Mouse (Mus musculus) lung, postnatal 4 days (tissue): ENCODE measurements at regions not wholly inside any gene's neighbourhood (a gene's known extent, or its start where the extent isn't known, plus 50 kb on each side); places are given as distances from the start of the nearest gene placed in this dataset.
A peak's percentile ranks its signal among the peaks of the same experiment; 100 is the strongest.
"Not testable (repeated sequence)": the region's sequence is repeated elsewhere in the genome, so short reads cannot be mapped to it uniquely, and the experiment has no call there.

Experiments
- DNase-seq, 2 experiments: peaks; one replicate each; pipeline ENCODE4 v3.0.0; 2021

- no peak for DNase-seq
Measured at GRCm38 (mm10) chrX:166809165-166809564, 223.6 kb upstream of the Egfl6 start.

DNA sequence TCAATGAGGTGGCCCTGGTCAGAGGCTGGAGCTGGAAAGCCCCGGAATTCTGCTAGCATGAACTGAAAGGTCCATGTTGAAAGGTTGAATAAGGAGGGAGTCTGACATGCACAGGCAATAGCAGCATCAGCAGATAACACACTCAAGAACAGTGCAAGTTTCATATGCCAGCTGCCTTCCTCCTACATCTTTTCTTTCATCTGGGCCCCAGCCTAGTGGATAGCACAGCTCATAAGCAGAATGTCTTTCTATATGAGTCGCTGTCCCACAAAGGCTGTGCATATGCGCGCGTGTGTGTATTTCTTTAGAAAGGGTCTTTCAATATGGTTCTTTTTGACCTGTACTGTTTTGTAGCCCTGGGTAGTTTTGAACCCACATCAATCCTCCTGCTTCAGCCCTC lies 222.7 kb upstream of the Egfl6 start:
- no peak for DNase-seq

- no peak for DNase-seq
Measured at GRCm38 (mm10) chrX:166805957-166806356, 220.4 kb upstream of the Egfl6 start.

DNA sequence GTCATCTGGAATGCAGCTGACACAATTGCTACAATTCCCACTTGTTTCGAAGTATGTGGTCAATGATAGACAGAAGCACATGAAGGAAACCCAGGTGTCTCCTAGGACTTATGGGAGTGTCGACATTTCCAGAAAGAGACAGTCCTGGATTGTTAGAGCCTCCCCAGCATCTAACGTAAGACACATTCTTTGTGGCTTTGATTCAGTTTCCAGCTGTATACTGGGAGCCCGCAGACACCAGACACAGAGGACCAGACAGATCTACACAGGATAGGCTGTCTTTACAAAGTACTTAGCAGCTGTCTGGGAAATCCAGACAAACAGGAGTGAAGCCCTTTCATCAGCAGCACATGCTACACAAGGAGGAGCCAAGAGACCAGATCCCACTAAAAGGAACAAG lies 220.0 kb upstream of the Egfl6 start:
- DNase-seq: no peak

DNA sequence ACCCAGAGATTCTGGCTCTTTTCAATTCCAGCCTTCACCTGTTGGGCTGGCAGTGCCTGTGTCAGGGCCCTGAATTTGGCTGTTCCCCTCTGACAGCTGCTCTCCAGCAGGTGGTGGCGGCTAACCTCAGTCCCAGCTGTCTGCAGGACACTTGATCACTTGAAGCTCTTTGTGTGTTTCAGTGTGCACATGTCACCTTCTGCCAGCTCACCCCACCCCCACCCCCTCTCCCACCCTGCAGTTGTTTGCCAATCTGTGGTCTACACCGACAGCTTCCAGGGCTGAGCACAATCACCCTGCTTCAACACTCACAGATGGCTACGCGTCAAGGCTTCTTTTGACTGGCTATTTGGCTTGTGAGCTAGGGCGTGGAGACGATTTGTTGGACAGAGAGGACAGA lies 217.7 kb upstream of the Egfl6 start:
- DNase-seq: no peak

DNA sequence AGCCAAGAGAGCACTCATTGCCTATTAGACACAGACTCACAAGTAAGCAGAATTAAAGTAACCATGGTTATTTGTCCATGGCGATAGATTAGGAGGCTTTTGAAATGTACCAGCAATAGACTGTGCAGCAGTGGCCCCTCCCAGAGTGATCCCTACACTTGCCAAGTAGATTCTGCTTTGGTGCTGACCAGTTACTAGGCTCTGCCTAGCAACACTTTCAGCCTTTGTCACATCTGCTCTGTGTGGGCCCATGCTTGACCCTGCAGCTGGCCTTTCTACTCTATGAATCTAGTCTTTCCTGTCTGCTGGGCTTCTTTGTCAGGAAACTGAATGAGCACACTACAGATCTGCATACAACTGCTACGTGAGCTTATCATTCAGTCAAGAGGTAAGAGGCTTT lies 215.5 kb upstream of the Egfl6 start:
- no peak for DNase-seq

- DNase-seq: no peak
Measured at GRCm38 (mm10) chrX:166795651-166796050, 210.1 kb upstream of the Egfl6 start.

DNA sequence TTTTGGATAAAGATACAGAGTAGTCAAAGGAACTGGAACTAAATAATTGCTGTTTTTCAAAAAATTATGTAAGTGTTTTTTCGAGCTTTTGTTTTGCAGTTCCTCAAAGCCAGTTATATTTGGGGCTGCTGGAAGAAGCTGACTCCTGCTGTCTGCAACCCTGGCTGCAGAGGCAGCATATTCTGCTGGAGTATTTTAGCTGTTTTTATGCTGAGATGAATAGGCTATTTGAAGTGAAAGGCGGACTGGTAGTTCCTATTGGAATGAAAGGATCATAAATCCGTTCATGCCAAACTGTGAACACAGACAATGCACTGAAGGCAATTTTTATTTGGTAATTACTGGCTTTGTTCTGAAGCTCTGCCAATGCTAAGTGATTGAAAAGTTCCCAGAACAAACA lies 203.5 kb upstream of the Egfl6 start:
- no peak for DNase-seq

DNA sequence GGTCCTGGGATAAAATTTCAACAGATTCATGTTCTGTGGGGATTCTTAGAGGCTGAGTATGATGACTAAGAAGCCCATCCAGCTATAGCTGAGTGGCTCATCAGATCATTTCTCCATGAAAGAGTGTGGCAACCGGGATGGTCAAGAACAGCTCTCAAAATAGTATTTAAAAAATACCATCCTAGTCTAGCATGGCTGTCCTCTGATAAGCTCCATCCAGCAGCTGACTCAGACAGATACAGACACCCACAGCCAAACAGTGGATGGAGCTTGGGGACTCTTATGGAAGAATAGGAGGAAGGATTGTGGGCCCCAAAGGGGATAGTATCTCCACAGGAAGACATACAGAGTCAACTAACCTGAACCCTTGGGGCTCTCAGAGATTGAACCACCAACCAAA lies 201.6 kb upstream of the Egfl6 start:
- DNase-seq: not testable (repeated sequence)

- no peak for DNase-seq
Measured at GRCm38 (mm10) chrX:166785615-166786014, 200.1 kb upstream of the Egfl6 start.

- no peak for DNase-seq
Measured at GRCm38 (mm10) chrX:166783377-166783776, 197.9 kb upstream of the Egfl6 start.

DNA sequence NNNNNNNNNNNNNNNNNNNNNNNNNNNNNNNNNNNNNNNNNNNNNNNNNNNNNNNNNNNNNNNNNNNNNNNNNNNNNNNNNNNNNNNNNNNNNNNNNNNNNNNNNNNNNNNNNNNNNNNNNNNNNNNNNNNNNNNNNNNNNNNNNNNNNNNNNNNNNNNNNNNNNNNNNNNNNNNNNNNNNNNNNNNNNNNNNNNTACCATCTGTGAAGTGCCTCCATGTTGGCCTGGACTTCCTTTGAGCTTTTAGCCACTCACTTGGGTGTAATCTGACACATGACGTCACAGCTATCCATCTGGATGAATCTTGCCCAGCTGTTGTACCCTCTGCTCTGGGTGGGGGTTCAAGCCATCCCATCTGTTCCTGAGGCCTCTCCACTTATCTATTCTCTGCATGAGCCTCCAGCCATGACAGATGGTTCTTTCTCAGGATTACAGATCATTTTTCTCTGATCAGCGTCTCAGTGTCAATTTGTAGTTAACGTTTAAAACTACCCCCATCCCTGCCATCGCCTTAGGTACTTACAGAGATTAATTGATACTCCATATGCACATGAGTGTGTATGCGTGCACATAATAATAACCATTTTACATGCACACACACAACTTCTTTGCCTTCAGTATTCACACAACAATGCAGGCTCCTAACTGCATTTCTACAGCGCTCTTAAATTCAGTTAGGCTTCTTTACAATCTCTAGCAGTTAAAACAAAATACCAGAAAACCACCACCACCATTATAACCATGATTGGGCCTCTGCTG lies 194.0 kb upstream of the Egfl6 start:
- DNase-seq: no peak

DNA sequence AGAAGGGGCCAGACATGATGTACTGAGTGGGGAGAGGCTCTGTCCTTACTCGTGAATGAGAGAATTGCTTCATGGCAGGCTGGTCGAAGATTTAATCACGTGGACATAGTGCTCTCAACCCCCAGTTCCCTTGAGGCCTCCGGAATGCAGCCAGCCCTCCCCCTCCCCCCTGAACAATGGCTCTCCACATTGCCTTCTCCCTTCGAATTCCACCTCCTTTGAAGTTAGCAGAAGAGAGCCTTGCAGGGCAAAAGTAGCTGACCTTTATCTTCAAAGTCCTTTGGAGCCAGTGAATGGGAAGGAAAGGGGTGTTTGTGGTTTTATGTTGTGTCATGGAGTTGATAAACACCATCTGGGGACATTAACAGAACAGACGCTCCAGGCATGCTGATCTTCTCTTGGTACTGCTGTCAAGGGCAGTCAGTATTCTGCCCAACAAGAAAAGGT lies 187.9 kb upstream of the Egfl6 start:
- peak in 1 of 2 experiments; percentile 33 for DNase-seq

DNA sequence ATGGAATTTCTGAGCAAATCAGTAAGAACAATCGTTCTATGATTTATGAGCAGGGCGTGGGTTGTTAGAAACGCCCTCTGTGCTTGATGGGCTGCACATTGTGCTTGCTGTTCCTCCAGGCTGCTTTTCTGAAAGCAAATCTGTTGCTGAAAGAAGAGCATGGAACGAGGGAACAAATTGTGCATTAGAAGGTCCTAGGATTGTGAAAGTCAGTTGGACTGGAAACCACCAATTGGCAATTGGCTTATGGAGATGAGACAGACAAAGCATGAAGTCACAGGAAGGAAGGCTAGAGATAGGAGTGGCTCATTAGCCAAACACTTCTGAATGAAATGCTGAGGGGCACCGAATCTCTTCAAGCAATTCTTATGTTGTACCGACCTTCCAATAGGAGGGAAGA lies 181.5 kb upstream of the Egfl6 start:
- DNase-seq: no peak

DNA sequence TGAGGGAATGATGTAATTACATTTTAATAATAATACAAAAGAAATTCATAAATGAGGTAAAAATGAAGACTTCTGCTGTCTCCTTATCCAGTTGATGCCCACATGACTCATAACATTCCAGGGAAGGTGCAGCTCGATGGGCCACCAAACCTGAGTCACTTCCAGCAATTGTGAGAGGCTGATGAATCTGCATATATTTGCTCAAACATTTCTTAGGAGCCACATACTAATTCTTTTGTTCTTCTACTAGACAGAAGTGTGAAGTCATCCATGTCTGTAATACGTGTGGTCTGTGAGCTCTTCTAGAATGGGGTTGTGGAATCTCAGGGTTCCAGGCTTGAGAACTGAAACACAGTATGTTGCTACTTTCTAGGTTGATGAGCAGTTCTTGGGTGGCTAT lies 180.1 kb upstream of the Egfl6 start:
- DNase-seq: no peak

DNA sequence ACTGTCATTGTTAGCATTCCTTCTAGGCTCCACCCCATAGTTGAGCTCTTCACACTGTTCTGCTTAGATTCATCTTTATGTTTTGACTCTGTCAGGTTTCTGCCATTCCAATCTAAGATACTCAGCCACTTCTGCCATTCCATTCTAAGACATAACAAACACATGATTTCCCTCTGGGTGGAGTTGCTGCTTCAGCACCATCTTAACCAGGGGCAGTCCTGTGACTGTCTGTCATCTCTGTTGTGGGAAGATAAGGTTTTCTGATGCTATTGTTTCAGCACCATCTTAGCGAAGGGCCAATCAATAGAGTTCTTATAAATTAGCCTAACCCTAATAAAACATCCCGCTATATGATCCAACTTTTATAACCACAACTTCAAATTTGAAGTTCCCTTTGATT lies 176.6 kb upstream of the Egfl6 start:
- no peak for DNase-seq

DNA sequence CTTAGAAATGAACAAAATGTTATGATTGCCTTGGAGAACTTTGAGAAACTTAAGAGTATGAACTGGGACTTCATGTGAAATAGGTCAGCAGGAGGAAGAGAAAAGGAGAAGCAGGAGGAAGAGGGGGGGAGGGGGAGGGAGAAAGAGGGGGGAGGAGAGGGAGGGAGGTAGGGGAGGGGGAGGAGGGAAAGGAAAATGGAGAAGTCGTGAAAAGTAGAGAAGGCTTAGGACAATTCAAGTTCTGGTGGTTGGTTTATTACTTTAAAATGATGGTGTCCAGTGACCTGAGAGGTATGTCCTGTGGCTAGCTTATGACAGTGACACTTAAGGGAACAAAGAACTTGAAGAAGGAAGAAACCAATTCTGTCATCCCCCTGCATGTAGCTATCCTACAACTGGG lies 171.6 kb upstream of the Egfl6 start:
- no peak for DNase-seq

GRCm38 (mm10) chrX:166754967-166755654 lies 169.6 kb upstream of the Egfl6 start:
- DNase-seq: no peak

GRCm38 (mm10) chrX:166749055-166749679 lies 163.6 kb upstream of the Egfl6 start:
- no peak for DNase-seq

GRCm38 (mm10) chrX:166731354-166731753 lies 145.8 kb upstream of the Egfl6 start:
- DNase-seq: no peak

GRCm38 (mm10) chrX:166728622-166728928 lies 143.1 kb upstream of the Egfl6 start:
- DNase-seq: no peak

DNA sequence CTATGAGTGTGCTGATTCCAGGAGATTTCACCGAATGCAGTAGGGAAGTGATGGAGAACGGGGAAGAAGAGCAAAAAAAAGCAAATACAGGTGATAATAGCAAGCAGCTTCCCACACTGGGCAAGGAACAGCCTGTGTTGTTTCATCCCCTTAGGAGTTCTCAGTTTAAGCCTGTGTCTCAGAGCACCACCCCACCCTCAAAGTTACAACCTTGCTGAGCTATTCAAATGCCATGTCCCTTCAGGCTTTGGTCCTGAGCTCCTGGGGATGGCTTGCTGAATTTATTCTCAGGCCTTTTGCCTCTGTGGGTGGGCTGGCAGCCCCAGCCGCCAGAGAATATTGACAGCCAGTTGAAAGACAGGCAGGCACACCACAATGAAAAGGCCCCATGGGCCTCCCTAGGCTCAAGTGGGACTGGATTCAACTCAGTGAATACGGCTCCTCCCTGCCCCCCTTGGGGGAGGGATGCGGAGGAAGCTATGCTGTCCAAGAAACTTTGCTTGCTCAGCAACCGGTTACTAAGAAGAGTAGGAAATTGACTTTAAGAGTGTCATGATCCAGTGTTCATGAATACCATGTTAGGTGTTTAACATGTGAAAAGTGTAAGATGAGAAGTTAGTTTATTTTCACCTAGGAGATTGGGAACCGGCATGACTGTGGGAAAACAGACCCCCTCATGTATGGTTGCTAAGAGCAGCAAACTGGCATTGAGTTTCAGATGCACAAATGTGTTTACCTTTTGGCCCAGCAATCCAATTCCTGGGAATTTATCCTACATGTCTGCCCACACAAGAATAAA lies 142.5 kb upstream of the Egfl6 start:
- DNase-seq: no peak

DNA sequence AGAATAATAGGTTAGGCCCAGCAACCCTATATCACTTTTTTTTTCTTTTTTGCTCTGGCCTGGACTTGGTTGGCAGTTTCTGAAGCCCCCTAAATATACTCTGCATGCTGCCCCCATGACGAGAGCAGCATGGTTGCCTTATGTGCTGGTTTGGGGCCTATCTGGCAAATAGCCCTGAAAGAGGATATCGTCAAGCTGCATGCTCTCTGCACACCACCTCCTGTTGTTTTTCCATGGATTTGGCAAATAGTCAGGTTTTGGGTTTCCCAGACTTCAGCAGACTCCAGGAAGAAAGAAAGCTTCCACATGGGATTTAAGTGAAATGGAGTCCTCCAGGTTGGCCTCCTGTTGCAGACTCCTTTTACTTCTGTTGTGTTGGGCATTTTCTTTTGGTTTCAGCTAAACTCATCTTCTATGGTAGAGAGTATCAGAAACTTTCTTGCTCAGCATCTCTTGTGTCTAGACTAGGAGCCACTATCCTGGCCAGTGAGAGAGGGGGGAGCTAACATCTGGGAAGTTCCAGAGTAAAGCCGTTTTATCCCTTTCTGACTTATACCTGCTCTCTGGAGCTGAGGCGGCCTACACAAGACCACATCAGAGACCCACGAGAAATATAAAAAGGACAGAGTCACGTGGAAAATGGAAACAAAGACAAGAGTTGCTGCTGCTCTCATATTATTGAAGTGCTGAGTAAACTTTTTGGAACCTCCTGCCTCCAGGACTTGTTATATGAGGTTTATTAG lies 140.4 kb upstream of the Egfl6 start:
- no peak for DNase-seq
